Mouse (Mus musculus): Measurements from ENCODE around the gene Fars2.
"Not testable (repeated sequence)": the region's sequence is repeated elsewhere in the genome, so short reads cannot be mapped to it uniquely, and the experiment has no call there.

Gene Fars2

DNA sequence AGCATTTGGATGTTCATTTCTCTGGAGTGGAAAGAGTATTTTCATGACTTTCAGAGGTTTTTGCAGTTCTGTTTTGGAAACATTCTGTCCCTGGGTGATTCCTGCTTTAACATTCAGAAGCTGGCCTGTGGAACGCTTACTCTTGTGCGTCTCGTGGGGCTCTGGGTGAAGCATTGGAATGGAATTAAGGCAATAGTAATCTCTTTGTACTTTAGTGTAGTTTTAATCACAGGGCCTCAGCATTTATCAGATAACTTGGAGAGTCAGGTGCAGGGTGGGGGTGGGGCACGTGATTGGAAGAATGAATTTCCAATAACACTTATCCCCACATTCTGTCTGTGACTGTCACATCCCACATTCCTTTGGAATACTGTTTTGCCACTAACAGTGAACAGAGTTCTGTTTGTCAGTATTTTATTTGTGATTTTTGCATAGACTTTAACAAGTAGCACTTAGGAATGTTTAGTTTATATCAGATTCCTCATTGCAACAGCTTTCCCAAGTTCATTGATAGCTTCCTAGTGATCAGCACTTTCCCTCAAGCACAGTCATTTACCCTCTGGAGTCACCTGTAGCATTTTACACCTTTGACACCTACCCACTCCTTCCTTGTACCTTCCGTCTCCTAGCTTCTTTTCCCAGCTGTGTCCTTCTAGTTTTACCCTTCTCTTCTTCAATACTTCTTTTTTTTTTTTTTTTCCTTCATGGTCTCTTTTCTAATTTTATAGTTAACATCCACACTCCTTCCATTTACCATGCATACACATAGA is 23.2 kb downstream of the Fars2 start:
- DNase-seq (ENCODE audit: low spot score) = no peak

DNA sequence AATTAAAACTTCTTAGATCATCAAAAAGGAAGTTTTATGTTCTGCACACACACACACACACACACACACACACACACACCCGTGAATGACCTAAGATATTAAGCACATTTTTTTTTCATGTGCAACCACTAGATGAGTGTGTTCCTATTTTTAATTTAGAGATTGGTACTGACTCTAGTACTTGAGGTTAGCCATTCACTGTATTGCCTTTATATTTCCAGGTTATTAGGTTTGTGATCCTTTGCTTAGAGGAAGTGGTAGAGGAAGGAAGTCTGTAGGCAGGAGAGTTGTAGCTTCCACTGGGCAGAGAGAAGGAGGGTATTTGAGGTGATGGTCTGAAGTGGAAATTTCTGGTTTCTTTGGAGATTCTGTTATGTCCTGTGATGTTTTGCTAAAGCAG is 28.4 kb downstream of the Fars2 start:
- DNase-seq (ENCODE audit: low spot score) = no peak

DNA sequence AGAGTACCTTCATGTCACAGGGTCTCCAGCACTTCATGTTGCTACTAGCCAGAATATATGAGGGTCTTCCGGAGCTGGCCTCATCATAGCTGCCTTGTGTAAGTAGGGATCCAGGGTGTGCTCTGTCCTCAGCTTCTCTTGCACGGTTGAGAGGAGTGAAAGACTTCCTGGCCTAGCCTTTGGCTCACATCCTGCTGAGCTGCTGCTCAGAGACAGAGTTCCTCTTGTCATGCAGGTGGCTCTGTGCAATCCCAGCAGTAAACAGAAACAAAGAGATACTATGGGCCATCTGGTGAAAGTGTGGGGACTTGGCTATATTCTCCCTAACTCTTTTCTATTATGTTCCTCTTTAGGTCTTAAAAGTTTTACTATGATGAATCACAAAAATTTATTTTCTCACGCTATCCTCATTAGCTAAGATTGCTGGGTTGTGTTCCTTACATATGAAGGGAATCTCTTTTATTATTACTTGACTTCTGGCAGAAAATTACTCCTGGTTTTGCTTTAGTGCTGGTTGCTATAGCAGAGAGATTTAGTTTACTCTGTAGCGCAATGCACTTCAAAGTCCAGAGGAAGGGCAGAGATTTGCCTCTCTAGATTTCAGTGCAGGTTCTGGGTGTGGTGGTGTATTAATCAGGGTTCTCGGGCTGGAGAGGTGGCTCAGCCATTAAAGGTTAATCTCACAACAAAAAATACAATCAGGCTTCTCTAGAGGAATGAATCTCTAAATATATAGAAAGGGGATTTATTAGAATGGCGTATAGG is 32.1 kb downstream of the Fars2 start:
- no peak for DNase-seq (ENCODE audit: low spot score)

DNA sequence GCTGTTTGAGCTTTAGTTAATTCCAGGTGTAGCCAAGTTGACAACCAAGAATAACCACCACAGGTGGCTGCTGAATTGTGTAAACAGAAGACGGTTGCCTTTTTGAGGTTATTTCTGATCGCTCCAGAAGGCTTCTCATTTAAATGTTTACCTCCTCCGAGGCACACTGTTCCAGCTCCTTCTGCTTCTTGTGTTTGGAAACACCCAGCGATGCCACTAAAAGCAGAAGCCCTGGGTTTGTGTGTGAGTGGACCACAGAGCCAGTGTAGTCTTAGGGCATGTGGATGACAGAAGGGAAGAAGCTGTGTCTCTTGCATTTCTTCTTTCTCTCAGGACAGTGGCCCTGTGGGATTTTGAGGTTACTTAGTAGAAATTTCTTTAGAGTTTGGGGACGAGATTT is 33.1 kb downstream of the Fars2 start:
- no peak for DNase-seq (ENCODE audit: low spot score)

DNA sequence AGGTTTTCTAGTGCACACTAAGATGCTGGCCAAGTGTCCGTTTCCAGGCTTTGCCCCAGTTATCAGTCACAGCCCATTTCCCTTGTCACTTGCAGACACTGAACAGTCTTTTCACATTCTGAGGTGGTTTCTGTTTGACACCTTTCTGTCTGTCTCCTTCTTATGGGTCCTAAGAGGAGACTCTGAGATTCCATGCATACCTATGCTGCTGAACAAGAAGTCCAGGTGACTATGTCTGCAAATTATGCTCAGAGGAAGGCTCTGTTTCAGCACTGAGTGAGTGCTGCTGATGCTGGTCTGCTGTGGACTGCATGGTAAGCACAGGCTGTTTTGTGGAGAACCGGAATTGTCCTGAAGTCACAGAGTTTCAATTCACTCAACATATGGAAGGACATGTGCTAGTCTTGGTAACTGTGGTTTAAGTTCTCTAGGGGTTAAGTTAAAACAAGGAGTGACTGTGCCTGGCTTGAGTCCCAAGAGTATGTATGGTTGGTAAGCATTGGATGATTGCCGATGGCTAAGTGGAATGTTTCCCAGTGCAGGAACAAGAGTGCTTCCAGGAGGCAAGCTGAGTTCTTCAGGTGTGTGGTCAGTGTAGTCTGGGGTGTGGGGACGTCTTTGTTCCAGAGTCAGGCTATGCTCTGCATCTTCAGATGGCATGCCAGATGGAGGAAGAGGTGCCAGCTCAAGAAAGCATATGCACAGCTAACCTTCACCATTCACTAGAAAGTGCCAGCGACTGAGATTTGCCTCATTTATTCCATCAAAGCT is 35.7 kb downstream of the Fars2 start:
- DNase-seq (ENCODE audit: low spot score) = no peak

DNA sequence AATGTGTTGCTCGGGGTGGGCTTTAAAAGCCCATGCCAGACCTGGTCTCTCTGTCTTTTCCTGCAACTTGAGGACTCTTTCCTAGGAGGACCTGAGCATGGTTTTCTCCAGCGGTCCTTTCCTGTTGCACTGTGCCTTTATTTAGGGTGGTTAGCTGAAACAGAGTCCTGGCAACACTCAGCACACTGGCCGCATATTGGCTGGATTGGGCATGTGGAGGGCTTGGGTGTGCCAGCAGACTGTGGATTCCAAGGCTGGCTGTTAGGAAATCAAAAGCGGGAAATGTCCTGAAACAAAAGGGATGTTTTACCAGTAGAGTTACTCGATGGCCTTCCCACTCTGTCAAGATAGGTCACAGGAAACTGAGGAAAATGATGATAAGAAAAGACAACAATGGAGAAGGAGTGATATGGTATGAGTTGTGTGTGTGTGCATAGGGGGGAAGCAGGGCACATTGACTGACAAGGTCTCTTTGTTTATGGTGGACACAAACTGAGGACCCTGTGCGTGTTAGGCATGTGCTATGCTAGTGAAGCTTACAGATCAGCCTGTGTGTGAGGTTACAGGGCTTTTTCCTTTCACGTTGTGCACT is 39.2 kb downstream of the Fars2 start:
- DNase-seq (ENCODE audit: low spot score) = no peak

DNA sequence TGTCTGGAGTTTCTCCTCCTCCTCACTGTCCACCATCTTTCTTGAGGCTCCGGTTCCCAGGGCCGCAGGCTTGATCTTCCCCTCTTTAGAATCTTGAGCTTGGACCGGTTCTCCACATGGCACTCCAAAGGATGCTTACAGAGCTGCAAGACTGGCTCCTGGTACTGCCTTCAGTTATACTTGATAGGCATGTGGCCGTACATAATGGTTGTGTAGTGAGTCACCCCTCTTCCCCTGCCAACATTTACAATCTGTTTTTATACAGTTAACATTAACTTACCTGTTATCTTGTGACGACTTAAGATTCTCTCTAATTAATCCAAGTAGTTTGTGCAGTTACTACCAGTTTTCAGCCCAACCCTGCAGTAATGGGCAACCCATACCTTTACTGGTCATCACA is 46.2 kb downstream of the Fars2 start:
- no peak for DNase-seq (ENCODE audit: low spot score)

DNA sequence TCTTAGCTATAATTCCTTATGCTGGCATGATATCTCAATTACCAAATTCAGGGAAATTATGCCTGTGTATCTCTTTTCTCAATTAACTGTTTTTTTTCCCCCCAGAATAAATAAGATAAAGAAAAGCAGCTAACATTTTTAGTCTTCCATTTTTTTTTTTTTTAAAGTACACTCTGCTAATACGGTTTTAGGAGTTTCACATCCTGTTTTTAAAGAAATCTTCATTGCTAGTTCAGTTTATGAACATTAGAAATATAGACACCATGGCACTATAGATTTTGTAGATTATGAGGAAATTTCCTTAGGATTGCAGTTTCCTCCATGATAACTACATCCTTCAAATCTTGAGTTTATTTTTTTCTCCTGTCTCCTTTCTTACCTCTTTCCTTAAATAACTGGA is 46.7 kb downstream of the Fars2 start:
- no peak for DNase-seq (ENCODE audit: low spot score)

DNA sequence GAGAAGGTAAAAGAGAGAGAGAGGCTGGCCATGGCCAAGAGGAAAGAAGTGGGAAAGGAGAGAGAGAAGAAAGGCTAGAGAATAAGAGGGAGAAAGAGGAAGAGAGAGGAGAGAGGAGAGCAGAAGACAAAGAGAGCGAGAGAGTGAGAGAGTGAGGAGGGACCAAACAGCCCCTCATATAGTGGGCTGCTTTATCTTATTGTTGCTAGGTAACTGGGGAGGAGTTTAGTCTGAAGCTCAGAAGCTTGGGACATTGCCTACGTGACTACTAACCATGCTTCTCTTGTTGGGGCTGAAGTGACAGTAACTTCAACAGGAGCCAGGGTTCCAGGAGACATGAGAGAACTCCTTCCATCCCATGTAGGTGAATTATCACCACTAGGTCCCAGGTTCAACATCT is 55.8 kb downstream of the Fars2 start:
- DNase-seq (ENCODE audit: low spot score) = not testable (repeated sequence)

DNA sequence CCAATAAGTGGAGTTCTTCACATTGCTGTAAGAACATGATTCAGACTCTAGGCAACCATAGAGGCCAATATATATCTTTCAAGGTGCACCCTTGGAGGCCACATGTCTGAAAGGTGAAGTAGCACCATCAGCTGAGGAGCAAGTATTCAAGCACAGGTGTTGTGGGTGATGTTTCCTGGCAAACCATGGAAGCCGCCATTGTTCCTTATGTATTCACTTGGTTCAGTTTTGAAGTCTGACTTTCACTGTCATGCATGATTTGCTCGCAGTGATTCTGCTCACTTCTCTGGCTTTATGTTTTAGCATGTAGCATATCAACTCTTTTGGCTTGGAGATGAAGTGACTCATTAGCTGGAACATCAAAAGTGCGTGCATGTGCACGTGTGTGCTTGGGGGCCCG is 56.9 kb downstream of the Fars2 start:
- no peak for DNase-seq (ENCODE audit: low spot score)

DNA sequence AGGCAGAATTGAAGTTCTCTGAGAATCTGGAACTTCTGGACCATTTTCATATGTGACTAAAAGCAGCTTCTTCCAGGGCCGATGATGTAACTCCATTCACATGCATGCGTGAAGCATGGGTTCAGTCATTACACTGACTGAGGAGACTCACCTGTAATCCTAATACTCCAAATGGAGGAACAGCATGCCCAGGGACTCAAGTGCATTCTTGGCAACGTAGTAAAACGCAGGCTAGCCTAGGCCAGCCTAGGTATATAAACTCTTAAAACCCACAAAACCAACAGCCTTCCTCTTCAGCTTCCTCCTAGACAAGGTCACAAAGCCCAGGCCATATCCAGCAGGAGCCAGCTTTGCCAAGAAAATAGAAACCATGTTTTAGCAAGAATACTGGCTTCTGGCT is 57.6 kb downstream of the Fars2 start:
- DNase-seq (ENCODE audit: low spot score) = no peak

DNA sequence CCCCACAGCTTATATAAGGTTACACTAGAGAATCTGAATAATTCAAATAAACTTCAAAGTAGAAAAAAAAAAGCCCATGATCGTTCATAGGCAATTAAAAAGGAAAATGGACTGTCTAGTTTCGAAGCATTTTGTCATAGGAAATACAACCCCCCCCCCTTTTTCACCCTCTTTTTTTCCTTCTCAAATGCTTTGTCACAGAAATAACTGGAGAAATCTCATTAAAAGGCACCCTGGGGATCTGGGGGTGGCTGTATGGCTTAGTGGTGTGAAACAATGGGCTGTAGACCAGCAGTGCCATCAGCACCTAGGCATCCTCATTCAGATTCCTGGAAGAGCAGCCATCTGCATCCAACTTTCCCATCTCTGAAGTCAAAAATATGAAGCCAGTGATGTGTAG is 64.0 kb downstream of the Fars2 start:
- DNase-seq (ENCODE audit: low spot score) = no peak

DNA sequence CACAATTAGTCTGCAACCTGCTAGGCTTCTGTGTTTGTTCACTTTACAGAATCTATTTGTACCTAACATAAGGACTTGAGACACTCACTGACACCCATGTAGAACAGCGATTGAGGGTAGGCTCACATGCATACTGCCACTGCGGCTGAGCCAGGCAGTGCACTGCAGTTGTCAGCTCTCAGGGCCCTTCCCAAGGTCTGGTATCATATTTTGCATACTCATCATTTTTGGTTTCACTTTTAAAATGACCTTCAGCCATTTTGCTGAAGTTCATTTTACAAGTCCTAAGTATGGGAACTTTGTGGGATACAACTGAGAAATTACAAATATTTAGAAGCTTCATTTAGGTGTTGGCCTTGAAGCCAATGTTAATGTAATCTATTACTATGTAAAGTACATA is 73.4 kb downstream of the Fars2 start:
- no peak for DNase-seq (ENCODE audit: low spot score)

DNA sequence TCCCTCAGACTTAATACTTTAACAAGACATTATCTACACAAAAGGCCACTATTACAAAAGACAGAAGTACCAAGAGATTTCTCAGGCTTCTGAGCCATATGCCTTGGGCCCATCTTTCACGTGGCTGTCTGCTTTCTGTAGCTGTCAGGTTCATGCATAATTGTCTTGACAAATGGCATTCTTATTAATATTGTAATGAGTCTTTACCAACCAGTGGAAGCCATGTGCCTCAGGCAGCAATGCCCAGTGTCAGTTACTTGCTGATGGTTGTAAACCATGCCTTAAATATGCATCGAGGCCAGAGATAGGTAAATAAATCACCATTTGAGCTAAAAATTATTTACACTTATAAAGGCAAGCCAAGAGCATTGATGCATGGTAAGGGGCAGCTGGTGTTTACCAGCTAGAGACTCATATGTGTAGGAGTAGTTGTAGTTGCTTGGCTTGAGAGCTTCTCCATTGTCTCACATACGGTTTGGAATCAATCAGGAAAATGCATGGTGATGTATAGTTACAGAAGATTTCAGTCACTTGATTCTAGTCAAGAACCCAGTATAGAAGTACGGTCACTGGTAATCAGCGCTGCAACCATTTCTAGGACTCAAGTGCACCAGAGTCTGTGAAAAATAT is 76.4 kb downstream of the Fars2 start:
- DNase-seq (ENCODE audit: low spot score) = no peak

DNA sequence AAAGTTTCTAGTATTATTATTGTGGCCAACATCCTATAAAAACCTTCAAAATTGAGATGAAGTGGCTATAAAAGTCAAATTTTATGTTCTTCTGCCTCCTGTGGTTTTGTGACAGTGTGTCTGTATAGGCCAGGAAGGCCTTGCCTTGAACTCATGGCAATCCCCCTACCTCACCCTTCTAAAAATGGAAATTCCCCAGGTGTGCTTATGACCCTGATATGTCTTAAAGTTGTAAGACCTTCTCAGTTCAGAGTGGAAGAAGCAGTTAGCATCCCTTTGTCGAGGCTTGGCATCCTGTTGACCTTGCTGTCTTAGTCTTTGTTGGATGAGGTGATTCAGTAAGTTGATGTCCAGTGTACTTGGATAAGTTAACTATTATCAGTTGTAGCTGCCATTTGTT is 82.1 kb downstream of the Fars2 start:
- DNase-seq (ENCODE audit: low spot score) = no peak

DNA sequence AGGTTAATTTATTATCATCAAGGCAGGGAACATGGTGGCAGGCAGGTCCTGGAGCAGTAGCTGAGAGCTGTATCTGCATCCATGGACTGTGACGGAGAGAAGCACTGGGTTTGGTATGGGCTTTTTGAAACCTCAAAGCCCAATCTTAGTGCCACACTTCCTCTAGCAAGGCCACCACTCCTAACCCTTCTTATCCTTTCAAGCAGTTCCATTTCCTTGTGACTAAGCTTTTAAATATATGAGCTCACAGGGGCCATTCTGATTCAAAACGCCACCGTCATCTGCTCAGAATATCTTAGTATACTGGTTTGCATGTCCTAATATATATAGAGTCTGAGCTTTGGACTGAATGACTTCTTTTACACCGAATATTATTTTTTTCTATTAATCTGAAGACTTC is 83.2 kb downstream of the Fars2 start:
- DNase-seq (ENCODE audit: low spot score) = no peak

DNA sequence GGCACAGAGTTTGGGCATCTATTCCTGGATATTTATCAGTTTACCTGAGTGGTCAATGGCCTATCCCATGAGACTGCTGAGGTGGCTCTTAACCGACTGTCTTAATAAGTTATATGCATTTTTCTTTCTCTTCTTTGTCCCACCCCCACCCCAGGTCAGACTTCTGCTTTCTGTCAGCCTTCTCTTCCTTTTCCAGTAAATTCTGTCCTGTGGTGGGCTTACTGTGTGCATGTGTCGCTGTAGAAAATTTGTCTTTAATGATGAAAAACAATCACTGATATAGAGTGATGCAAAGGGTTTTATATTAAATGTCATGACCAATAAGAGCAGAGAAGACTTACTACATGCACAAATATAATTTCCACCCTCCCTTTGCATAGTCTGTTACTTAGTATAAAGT is 85.3 kb downstream of the Fars2 start:
- DNase-seq (ENCODE audit: low spot score) = no peak

DNA sequence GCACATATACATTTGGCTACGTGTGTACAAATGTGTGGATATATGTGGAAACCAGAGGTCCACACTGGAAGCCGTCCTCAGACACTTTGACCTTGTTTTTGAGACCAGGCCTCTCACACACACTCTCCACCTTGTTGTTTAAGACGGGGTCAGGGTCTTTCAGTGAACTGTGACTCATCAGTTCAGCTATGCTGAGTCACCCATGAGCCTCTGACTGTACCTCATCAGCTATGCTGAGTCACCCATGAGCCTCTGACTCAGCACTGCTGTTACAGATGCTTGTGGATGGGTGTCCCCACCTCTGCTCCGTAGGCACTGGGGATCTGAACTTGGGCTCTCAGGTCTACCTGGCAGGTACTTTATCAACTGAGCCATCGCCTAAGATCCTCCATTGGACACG is 85.8 kb downstream of the Fars2 start:
- no peak for DNase-seq (ENCODE audit: low spot score)

DNA sequence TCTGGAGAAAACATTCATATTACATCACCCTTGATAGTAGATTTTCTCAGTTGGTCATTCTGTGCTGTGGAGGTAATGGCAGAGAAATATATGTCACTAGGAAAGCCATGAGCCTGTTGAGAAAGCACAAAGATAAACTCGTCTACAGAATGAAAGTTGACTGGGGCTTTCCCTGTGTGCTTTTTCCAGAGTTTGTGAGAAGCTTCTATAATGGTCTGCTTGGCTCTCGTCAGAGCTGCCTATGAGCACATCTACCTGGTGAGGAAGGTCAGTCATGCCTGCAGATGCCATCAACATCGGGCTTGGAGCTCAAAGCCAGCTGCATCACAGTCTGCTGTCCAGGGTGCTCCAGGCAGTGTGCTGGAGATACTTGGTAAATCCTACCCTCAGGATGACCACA is 87.1 kb downstream of the Fars2 start:
- no peak for DNase-seq (ENCODE audit: low spot score)

DNA sequence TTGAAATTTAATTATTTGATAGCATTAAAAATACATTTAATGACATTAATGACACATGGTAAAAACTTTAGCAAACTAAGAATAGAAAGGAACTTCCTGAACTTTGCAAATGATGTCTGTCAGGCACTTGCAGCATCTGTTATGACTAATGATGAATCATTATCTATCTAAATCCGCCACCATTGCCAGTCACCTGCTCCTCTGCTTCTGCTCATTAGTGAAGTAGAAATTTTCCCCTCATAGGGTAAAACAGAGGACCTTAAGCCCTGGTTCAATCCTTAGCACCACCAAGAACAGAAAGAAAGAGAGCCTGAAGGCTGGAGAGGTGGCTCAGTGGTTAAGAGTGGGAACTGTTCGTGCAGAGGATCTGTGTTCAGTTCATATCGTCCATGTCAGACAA is 93.8 kb downstream of the Fars2 start:
- no peak for DNase-seq (ENCODE audit: low spot score)

DNA sequence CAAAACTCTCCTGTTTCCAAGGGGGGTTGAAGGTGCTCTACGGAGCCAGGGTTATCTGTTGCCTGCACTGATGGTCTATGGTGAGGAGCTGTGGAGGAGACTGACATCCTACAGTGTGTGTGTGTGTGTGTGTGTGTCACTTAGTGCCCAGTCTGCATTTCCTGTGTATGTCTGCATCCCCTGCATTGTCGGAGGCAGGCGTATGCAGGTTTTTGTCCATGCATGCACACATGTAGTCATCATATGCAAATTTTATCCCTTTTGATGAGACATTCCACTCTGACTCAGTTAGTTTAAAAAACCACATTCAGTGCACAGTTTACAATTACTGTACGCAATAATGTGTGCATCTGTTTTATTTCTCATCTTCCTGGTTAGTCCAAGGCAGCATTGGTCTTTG is 96.8 kb downstream of the Fars2 start:
- DNase-seq (ENCODE audit: low spot score) = no peak

DNA sequence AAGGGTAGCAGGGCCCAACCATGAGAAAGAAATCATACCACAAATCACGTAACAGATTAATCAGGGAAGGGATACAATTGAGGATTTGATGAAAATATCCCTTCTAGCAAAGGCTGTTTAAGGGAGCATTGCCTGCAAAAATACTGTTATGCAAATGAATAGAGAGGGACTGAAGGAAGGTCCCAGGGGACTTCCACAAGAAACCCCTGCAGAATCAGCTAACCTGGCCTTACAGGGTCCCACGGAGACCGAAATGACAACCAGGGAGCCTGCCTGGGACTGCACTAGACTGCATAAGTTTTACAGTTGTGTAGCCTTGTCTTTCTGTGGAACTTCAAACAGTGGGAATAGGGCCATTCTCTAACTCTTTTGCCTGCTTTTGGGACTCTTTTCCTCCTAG is 98.8 kb downstream of the Fars2 start:
- no peak for DNase-seq (ENCODE audit: low spot score)
